Mouse (Mus musculus): ENCODE measurements around the gene Zcchc4. TPM values are rescaled to one million over a fixed set of nuclear protein-coding genes. Genes with fewer than 3 reads are reported as not detected.
"Not testable (repeated sequence)": the region's sequence is repeated elsewhere in the genome, so short reads cannot be mapped to it uniquely, and the experiment has no call there.

The Zcchc4 gene
- total RNA-seq (2022) = 1 to 10 TPM; 6.0 to 7.5 (median 7.1) TPM

GRCm38 (mm10) chr5:52775237-52775636, at the start of gene Zcchc4:
TSS of gene Zcchc4 (plus strand) at chr5:52775409.
- no peak for DNase-seq (ENCODE audit: low spot score)

GRCm38 (mm10) chr5:52727747-52728146, 47.5 kb upstream of the Zcchc4 start:
- DNase-seq (ENCODE audit: low spot score) = no peak

- no peak for DNase-seq (ENCODE audit: low spot score)
Measured at GRCm38 (mm10) chr5:52732811-52733210, 42.4 kb upstream of the Zcchc4 start.

GRCm38 (mm10) chr5:52736046-52736445, 39.2 kb upstream of the Zcchc4 start:
- no peak for DNase-seq (ENCODE audit: low spot score)

GRCm38 (mm10) chr5:52741391-52742111, 33.7 kb upstream of the Zcchc4 start, which contains the start of gene Pi4k2b:
TSS of gene Pi4k2b (plus strand) at chr5:52741574.
- peak; percentile 60 for DNase-seq (ENCODE audit: low spot score)

GRCm38 (mm10) chr5:52742112-52742813, 32.9 kb upstream of the Zcchc4 start:
- DNase-seq (ENCODE audit: low spot score) = peak; percentile 46

GRCm38 (mm10) chr5:52743231-52743630, 32.0 kb upstream of the Zcchc4 start:
- no peak for DNase-seq (ENCODE audit: low spot score)

GRCm38 (mm10) chr5:52746920-52747319, 28.3 kb upstream of the Zcchc4 start:
- DNase-seq (ENCODE audit: low spot score) = no peak

GRCm38 (mm10) chr5:52748732-52749131, 26.5 kb upstream of the Zcchc4 start:
- no peak for DNase-seq (ENCODE audit: low spot score)

GRCm38 (mm10) chr5:52753146-52753545, 22.1 kb upstream of the Zcchc4 start:
- no peak for DNase-seq (ENCODE audit: low spot score)

- DNase-seq (ENCODE audit: low spot score) = no peak
Measured at GRCm38 (mm10) chr5:52754196-52754595, 21.0 kb upstream of the Zcchc4 start.

- DNase-seq (ENCODE audit: low spot score) = no peak
Measured at GRCm38 (mm10) chr5:52755337-52755736, 19.9 kb upstream of the Zcchc4 start.

- DNase-seq (ENCODE audit: low spot score) = no peak
Measured at GRCm38 (mm10) chr5:52755989-52756388, 19.2 kb upstream of the Zcchc4 start.

GRCm38 (mm10) chr5:52762586-52762985, 12.6 kb upstream of the Zcchc4 start:
- DNase-seq (ENCODE audit: low spot score) = no peak

- no peak for DNase-seq (ENCODE audit: low spot score)
Measured at GRCm38 (mm10) chr5:52774267-52774666, 942 bp upstream of the Zcchc4 start.

- DNase-seq (ENCODE audit: low spot score) = not testable (repeated sequence)
Measured at GRCm38 (mm10) chr5:52776466-52777354, 1.5 kb downstream of the Zcchc4 start.

- peak; percentile 81 for DNase-seq (ENCODE audit: low spot score)
Measured at GRCm38 (mm10) chr5:52782523-52783250, 7.5 kb downstream of the Zcchc4 start.

- DNase-seq (ENCODE audit: low spot score) = no peak
Measured at GRCm38 (mm10) chr5:52783251-52783620, 8.0 kb downstream of the Zcchc4 start.

GRCm38 (mm10) chr5:52783957-52784356, 8.7 kb downstream of the Zcchc4 start:
- DNase-seq (ENCODE audit: low spot score) = no peak

GRCm38 (mm10) chr5:52786556-52787322, 11.5 kb downstream of the Zcchc4 start:
- no peak for DNase-seq (ENCODE audit: low spot score)

GRCm38 (mm10) chr5:52793230-52793629, 18.0 kb downstream of the Zcchc4 start:
- no peak for DNase-seq (ENCODE audit: low spot score)
